Mouse (Mus musculus) heart, adult 2 months (tissue): ENCODE data around the gene Hltf.

ENCODE experiments used
- CTCF ChIP-seq: fragments of 200-600 bp; IDR thresholded peaks from 2 replicates; pipeline ENCODE4 v1.8.1; 2022; ENCODE audit warnings: antibody characterized with exemption, mild to moderate bottlenecking, moderate library complexity
- EP300 ChIP-seq: fragments of 200-500 bp; IDR thresholded peaks from 2 replicates; pipeline ENCODE4 v1.6.1; 2011; ENCODE audit warnings: low read depth, low read length, control low read depth; ENCODE audit not compliant: insufficient read depth
- POLR2A ChIP-seq: fragments of 200-500 bp; IDR thresholded peaks from 2 replicates; pipeline ENCODE4 v1.6.1; 2011; ENCODE audit warnings: mild to moderate bottlenecking, low read depth, low read length, control low read depth; ENCODE audit not compliant: insufficient read depth

- TF ChIP-seq CTCF (no peak), POLR2A (no peak), EP300 (no peak)
Measured at GRCm38 (mm10) chr3:20018076-20018475, 39.5 kb upstream of the Hltf start.
